Mouse (Mus musculus): ENCODE results near the gene Psmb3. TPM values are rescaled to one million over a fixed set of nuclear protein-coding genes. Genes with fewer than 3 reads are reported as not detected.

The Psmb3 gene
- total RNA-seq (2023): 107 TPM

GRCm38 (mm10) chr11:97703039-97703826 lies at the start of gene Psmb3:
Gene Psmb3, plus strand, starts transcription at chr11:97703399.

DNA sequence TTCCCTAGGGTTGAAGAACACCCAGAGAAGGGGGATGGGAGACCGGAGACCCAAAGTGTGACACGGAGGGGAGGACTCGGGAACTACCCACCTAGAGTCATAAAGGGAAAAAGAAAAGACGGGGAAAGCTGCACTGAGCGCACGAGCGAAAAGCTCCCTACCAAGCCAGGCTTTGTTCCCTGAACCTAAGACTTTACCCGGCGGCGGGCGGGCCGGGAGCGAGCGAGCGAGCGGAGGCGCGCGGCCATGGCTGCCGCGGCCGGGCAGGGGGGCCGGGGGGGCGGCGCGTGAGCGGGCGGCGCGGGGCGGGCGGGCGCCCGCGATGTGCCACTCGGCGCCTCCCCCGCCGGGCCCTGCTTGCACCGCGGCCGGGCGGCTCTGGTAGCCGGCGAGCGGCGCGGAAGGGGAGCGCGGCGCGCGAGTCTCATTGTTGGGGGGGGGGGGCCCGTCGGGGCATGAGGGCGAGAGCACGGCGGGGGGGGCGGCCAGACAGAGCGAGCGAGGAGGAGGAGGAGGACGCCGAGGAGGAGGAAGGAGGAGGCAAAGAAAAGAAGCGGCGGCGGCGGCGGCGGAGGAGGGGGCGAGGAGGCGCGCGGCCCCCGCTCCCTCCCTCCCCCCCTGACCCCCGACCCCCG lies 40.2 kb upstream of the Psmb3 start, which contains the start of gene Mllt6:
Gene Mllt6, plus strand, starts transcription at position 522 of the 635 bp plus-strand sequence.

GRCm38 (mm10) chr11:97685613-97686321 lies 17.4 kb upstream of the Psmb3 start, which contains the start of gene Cisd3:
Gene Cisd3, plus strand, starts transcription at chr11:97685826.

DNA sequence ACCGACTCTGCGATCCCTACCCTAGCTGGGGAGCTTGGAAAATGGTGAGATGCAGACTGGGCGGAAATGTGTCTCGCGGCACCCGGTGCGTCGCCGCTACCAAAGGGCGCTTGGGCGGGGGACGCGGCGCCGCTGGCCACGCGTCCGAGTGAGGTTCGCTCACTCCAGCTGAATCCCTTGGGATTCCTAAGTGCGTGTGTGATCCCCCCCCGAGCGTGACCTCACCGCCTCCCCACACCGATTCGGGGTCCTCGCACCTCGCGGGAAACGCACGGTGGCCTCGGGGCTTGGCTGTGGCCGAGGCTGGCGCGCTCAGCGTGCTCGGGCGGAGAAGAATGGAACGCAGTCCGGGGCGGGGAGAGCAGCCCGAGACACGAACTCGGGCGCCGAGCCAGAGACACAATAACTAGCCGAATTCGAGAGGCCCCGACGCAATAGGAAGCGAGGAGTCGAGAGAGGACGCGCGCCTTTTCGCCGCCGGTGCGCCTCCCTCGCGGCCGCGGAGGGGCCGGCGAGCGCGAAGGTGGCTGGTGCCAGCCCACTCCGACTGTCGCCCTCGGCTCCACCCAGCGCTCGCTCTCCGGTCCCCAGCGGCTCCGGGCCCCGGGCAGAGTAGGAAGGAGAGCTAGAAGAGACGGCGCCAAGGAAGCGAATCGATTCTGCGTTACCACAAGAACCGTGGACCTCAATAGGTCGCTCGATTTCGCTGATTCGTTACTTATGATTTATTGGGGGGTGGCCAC lies 3.0 kb upstream of the Psmb3 start, which contains the start of gene Pcgf2:
Gene Pcgf2, minus strand, starts transcription at position 495 of the 743 bp plus-strand sequence.

DNA sequence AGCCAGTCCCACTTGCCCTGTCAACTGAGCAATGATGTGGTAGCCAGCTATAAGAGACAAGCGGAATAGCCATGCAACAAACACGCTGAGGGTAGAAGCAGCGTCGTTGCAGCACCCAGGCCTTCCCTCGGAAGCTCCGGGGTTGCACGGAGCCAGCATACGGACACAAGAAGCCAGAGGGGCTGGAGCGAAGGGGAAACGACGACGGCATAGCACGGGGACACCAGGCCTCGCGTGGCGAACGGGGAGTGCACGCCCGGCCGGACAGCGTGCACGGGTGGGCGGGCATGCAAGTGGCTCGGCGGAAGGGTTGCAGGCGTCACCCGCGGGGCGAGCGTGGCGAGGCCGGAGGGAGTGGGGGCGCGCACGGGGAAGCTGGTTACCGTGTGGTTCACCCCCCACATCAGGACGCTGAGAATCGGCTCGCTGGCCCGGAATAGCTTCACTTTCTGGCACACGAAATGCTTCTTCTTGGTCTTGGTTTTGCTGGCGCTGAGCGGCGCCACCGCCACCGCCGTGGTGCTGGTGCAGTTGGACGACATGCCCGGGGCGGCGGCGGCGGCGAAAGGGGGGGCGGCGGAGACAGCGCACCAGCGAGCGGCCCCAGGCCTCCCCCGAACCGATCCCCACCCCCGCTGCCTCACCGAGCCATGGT lies 41.0 kb downstream of the Psmb3 start, which contains the start of gene Pip4k2b:
Gene Pip4k2b, minus strand, starts transcription at position 642 of the 655 bp plus-strand sequence.

Other genes starting within 250 kb of the Psmb3 start
- not detected for gene 4933428G20Rik, start 203.1 kb upstream of the Psmb3 start, total RNA-seq (2023)
- gene Srcin1, start 127.2 kb upstream of the Psmb3 start, total RNA-seq (2023): not detected
- gene Epop, start 73.7 kb upstream of the Psmb3 start, total RNA-seq (2023): 8.4 TPM
- 236 TPM for gene Mllt6, start 40.0 kb upstream of the Psmb3 start, total RNA-seq (2023)
- gene Cisd3, start 17.6 kb upstream of the Psmb3 start, total RNA-seq (2023): 43.7 TPM
- gene Pcgf2, start 2.9 kb upstream of the Psmb3 start, total RNA-seq (2023): 3.0 TPM
- gene Pip4k2b, start 41.3 kb downstream of the Psmb3 start, total RNA-seq (2023): 57.6 TPM
- gene Cwc25, start 63.2 kb downstream of the Psmb3 start, total RNA-seq (2023): 48.7 TPM
- 1.7 TPM for gene 1700001P01Rik, start 72.5 kb downstream of the Psmb3 start, total RNA-seq (2023)
- 2,309 TPM for gene Rpl23, start 79.0 kb downstream of the Psmb3 start, total RNA-seq (2023)
- 142 TPM for gene Lasp1, start 95.6 kb downstream of the Psmb3 start, total RNA-seq (2023)
- 0.95 TPM for gene B230217C12Rik, start 137.4 kb downstream of the Psmb3 start, total RNA-seq (2023)
- gene Fbxo47, start 180.8 kb downstream of the Psmb3 start, total RNA-seq (2023): 1.4 TPM